Mouse (Mus musculus): ENCODE measurements at regions not wholly inside any gene's neighbourhood (a gene's known extent, or its start where the extent isn't known, plus 50 kb on each side); places are given as distances from the start of the nearest gene placed in this dataset.

GRCm38 (mm10) chr9:47909051-47909450, 252.8 kb upstream of the Nxpe4 start:
- no peak for DNase-seq

- no peak for DNase-seq
Observed at GRCm38 (mm10) chr9:47910501-47910906, 251.3 kb upstream of the Nxpe4 start.

GRCm38 (mm10) chr9:47912823-47913222, 249.0 kb upstream of the Nxpe4 start:
- no peak for DNase-seq

GRCm38 (mm10) chr9:47935299-47935698, 226.5 kb upstream of the Nxpe4 start:
- no peak for DNase-seq

GRCm38 (mm10) chr9:47935957-47936457, 225.8 kb upstream of the Nxpe4 start:
- DNase-seq: no peak

- no peak for DNase-seq
Observed at GRCm38 (mm10) chr9:47938941-47939710, 222.7 kb upstream of the Nxpe4 start.

GRCm38 (mm10) chr9:47942761-47943583, 218.9 kb upstream of the Nxpe4 start:
- DNase-seq: no peak

- DNase-seq: no peak
Observed at GRCm38 (mm10) chr9:47946226-47946625, 215.6 kb upstream of the Nxpe4 start.

- DNase-seq: no peak
Observed at GRCm38 (mm10) chr9:47957881-47958280, 203.9 kb upstream of the Nxpe4 start.

GRCm38 (mm10) chr9:47958861-47959260, 203.0 kb upstream of the Nxpe4 start:
- no peak for DNase-seq

GRCm38 (mm10) chr9:47961176-47961575, 200.6 kb upstream of the Nxpe4 start:
- no peak for DNase-seq

GRCm38 (mm10) chr9:47962161-47962560, 199.7 kb upstream of the Nxpe4 start:
- DNase-seq: no peak

GRCm38 (mm10) chr9:47962589-47962988, 199.2 kb upstream of the Nxpe4 start:
- no peak for DNase-seq

- no peak for DNase-seq
Observed at GRCm38 (mm10) chr9:47973130-47973529, 188.7 kb upstream of the Nxpe4 start.

GRCm38 (mm10) chr9:47985356-47986111, 176.3 kb upstream of the Nxpe4 start:
- DNase-seq: no peak

GRCm38 (mm10) chr9:47987266-47987665, 174.6 kb upstream of the Nxpe4 start:
- DNase-seq: no peak

- DNase-seq: no peak
Observed at GRCm38 (mm10) chr9:47994671-47995070, 167.2 kb upstream of the Nxpe4 start.

GRCm38 (mm10) chr9:47999632-48000031, 162.2 kb upstream of the Nxpe4 start:
- no peak for DNase-seq

- DNase-seq: no peak
Observed at GRCm38 (mm10) chr9:48029021-48029420, 132.8 kb upstream of the Nxpe4 start.

GRCm38 (mm10) chr9:48030839-48031238, 131.0 kb upstream of the Nxpe4 start:
- no peak for DNase-seq

- DNase-seq: no peak
Observed at GRCm38 (mm10) chr9:48035959-48036358, 125.9 kb upstream of the Nxpe4 start.

GRCm38 (mm10) chr9:48044826-48045225, 117.0 kb upstream of the Nxpe4 start:
- DNase-seq: no peak

- DNase-seq: no peak
Observed at GRCm38 (mm10) chr9:48047846-48048245, 114.0 kb upstream of the Nxpe4 start.

Data from cerebellum, adult 8-10 months (tissue).